Mouse (Mus musculus) left cerebral cortex, adult 8-10 months (tissue): Measurements from ENCODE around the gene Gm27235. TPM values are rescaled to one million over a fixed set of nuclear protein-coding genes. Genes with fewer than 3 reads are reported as not detected.
"Not testable (repeated sequence)": the region's sequence is repeated elsewhere in the genome, so short reads cannot be mapped to it uniquely, and the experiment has no call there.

Experiments used
- DNase-seq, 2 experiments: peaks; one replicate each; pipeline ENCODE4 v3.0.0; 2022; ENCODE audit warnings: low spot score in 2 of 2
- total RNA-seq, 4 experiments: library from RNA; stranded (reverse); gene quantifications; 2 replicates each; pipeline ENCODE4 v1.2.4; 2022

Gene Gm27235
- total RNA-seq, result not detected

GRCm38 (mm10) chr9:35790001-35790400 lies at the start of gene Gm27235, which contains the start of gene D730048I06Rik:
Gene Gm27235 (minus strand): TSS chr9:35790101.
Gene D730048I06Rik (minus strand): TSS chr9:35790112.
- no peak for DNase-seq

DNA sequence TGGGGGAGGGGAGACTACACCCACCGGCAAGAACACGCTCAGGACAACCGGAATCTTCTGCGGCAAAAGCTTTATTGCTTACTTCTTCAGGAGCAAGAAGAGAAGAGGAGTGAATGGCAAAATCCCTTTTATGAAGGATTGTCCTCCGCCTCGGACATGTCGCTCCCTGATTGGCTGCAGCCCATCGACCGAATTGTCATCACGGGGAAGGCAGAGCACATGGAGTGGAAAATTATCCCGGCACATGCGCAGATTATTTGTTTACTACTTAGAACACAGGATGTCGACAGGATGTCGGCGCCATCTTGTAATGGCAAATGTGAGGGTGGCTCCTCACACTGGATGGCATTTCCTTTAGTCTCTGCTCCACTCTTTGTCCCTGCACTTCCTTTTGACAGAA lies 28.0 kb upstream of the Gm27235 start:
- not testable (repeated sequence) for DNase-seq

GRCm38 (mm10) chr9:35798146-35798545 lies 8.2 kb upstream of the Gm27235 start:
- DNase-seq, result no peak

- DNase-seq, result no peak
Observed at GRCm38 (mm10) chr9:35778009-35778408, 11.9 kb downstream of the Gm27235 start, which contains the start of gene Gm17727. Gene Gm17727 (minus strand): TSS chr9:35778109.

DNA sequence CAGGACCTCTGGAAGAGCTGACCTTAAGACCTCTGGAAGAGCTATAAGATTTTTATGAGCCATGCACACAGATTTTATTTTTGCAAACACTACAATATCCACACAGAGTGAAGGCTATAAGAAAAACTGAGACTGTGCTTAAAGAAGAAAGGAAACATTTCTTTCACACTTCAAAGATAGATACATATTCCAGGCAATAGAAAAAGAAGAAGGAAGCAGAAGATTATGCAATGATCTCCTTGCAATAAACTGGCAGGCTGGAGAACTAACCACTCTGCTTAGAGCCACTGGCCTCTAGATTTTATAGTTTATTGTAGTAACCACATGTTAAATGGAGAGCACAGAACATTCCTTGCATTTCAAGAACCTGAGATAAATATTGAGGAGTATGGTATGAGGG lies 33.1 kb downstream of the Gm27235 start:
- DNase-seq, result no peak

DNA sequence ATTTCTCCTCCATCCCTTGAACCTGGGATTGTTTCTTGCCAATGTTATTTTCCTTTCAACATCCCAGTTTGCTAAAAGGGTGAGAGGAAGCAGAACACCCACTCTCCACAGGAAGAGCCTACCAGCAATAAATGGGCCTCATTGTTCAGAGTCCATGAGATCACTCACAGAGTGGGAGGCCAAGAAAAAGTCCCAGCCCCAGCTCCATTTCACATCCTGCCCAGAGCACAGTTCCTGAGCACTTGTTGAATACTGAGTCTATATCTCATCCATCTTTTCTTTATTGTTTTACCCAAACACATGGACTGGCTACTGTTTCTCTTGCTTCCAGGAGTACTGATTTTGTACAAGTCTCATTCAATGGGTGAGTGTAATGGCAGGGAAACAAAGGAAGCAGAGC lies 49.2 kb downstream of the Gm27235 start, which contains the start of gene Gm17677:
Gm17677 (plus strand) TSS at position 301 of the 400 bp plus-strand sequence.
- no peak for DNase-seq

Other genes with a start within 250 kb of the Gm27235 start
- gene Ddx25, start 231.6 kb downstream of the Gm27235 start, total RNA-seq, result 10 to 100 TPM; 17.6 to 19.4 (median 18.3) TPM
- gene Pus3, start 231.5 kb downstream of the Gm27235 start, total RNA-seq, result 10 to 100 TPM; 11.9 to 13.9 (median 12.5) TPM
- gene Pate2, start 219.8 kb downstream of the Gm27235 start, total RNA-seq, result 1 to 10 TPM in 1 of 4 experiments, under 1 TPM in 3; 0.77 to 1.9 (median 0.79) TPM
- 10 to 100 TPM in 1 of 4 experiments, 1 to 10 TPM in 3; 8.7 to 11.8 (median 9.6) TPM for gene Hyls1, start 219.7 kb downstream of the Gm27235 start, total RNA-seq
- gene Pate4, start 178.2 kb downstream of the Gm27235 start, total RNA-seq, result not detected
- gene Pate3, start 141.9 kb downstream of the Gm27235 start, total RNA-seq, result not detected
- gene Pate1, start 102.7 kb downstream of the Gm27235 start, total RNA-seq, result not detected
- gene Gm17677, start 49.1 kb downstream of the Gm27235 start, total RNA-seq, result not detected
- not detected for gene Gm17727, start 12.0 kb downstream of the Gm27235 start, total RNA-seq
- gene D730048I06Rik, start within 50 bp of the Gm27235 start, total RNA-seq, result not detected
- gene 9230110F15Rik, start 54.0 kb upstream of the Gm27235 start, total RNA-seq, result not detected
- gene 9230113P08Rik, start 118.3 kb upstream of the Gm27235 start, total RNA-seq, result under 1 TPM in 2 of 4 experiments, not detected in 2; 0.17 to 0.19 TPM